Mouse (Mus musculus) hindbrain, embryonic 13.5 days (tissue): ENCODE measurements at regions not wholly inside any gene's neighbourhood (a gene's known extent, or its start where the extent isn't known, plus 50 kb on each side); places are given as distances from the start of the nearest gene placed in this dataset.
"Not testable (repeated sequence)": the region's sequence is repeated elsewhere in the genome, so short reads cannot be mapped to it uniquely, and the experiment has no call there.

Source experiments
- ATAC-seq: fragments of 200-750 bp; cut with Nextera tagmentation; 2 replicates; pipeline ENCODE4 v1.8.0; 2017; ENCODE audit warnings: moderate TSS enrichment; ENCODE audit not compliant: low FRiP score
- H3K27ac ChIP-seq: fragments of 300-500 bp; sonication (generic); 2 replicates; pipeline ENCODE4 v1.5.1; 2015; ENCODE audit warnings: inconsistent platforms, mild to moderate bottlenecking, moderate library complexity
- H3K27me3 ChIP-seq: fragments of 300-500 bp; sonication (generic); 2 replicates; pipeline ENCODE4 v1.6.1; 2015; ENCODE audit warnings: mild to moderate bottlenecking, inconsistent platforms
- H3K36me3 ChIP-seq: fragments of 300-500 bp; sonication (generic); 2 replicates; pipeline ENCODE4 v1.6.1; 2015; ENCODE audit warnings: mild to moderate bottlenecking, inconsistent platforms
- H3K4me1 ChIP-seq: fragments of 300-500 bp; sonication (generic); replicated peaks from 2 replicates; pipeline ENCODE4 v1.6.1; 2015; ENCODE audit warnings: inconsistent platforms
- H3K4me2 ChIP-seq: fragments of 300-500 bp; sonication (generic); 2 replicates; pipeline ENCODE4 v1.6.1; 2015; ENCODE audit warnings: inconsistent platforms, mild to moderate bottlenecking, moderate library complexity
- H3K4me3 ChIP-seq: fragments of 300-500 bp; sonication (generic); 2 replicates; pipeline ENCODE4 v1.5.1; 2015; ENCODE audit warnings: mild to moderate bottlenecking, inconsistent platforms
- H3K9ac ChIP-seq: fragments of 300-500 bp; sonication (generic); 2 replicates; pipeline ENCODE4 v1.6.1; 2015; ENCODE audit warnings: mild to moderate bottlenecking, inconsistent platforms
- H3K9me3 ChIP-seq: fragments of 300-500 bp; sonication (generic); 2 replicates; pipeline ENCODE4 v1.6.1; 2016; ENCODE audit warnings: inconsistent platforms
- WGBS: fragments of 180-500 bp; shearing (Covaris S2); methylation state at CpG from one replicate; pipeline ENCODE4 v1.1.7; 2015; 5-methylcytosine and 5-hydroxymethylcytosine counted together

- WGBS = 45% methylated on average over 3 of the region's 3 CpGs
- Histone ChIP-seq H3K9ac (no peak overlapping the region), H3K4me2 (no peak overlapping the region), H3K27me3 (no peaks in the 10 kb centered on the region), H3K9me3 (peaks cover 17% of the 10 kb centered on the region), H3K36me3 (no peaks in the 10 kb centered on the region), H3K27ac (no peak overlapping the region), H3K4me3 (no peak overlapping the region), H3K4me1 (no peaks in the 10 kb centered on the region)
- no peak for ATAC-seq
Measured at GRCm38 (mm10) chr17:3037145-3037870, 77.5 kb upstream of the Scaf8 start.

DNA sequence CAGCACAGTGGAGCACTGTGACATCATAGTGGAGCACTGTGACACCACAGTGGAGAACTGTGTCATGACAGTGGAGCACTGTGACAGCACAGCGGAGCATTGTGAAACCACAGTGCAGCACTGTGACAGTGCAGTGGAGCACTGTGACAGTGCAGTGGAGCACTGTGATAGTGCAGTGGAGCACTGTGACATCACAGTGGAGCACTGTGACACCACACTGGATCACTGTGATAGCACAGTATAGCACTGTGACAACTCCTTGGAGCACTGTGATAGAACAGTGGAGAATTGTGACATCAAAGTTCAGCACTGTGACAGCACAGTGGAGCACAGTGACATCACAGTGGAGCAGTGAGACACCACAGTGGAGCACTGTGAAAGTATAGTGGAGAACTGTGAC, 76.7 kb upstream of the Scaf8 start:
- 88% methylated on average over 1 of the region's 1 CpGs for WGBS
- peaks cover 12% of the 10 kb centered on the region for H3K9me3 ChIP-seq
- no peaks in the 10 kb centered on the region for H3K4me1 ChIP-seq
- no peak overlapping the region for H3K27ac ChIP-seq
- H3K4me3 ChIP-seq = no peak overlapping the region
- no peak overlapping the region for H3K4me2 ChIP-seq
- no peak overlapping the region for H3K9ac ChIP-seq
- H3K27me3 ChIP-seq = no peaks in the 10 kb centered on the region
- H3K36me3 ChIP-seq = no peaks in the 10 kb centered on the region
- no peak for ATAC-seq

DNA sequence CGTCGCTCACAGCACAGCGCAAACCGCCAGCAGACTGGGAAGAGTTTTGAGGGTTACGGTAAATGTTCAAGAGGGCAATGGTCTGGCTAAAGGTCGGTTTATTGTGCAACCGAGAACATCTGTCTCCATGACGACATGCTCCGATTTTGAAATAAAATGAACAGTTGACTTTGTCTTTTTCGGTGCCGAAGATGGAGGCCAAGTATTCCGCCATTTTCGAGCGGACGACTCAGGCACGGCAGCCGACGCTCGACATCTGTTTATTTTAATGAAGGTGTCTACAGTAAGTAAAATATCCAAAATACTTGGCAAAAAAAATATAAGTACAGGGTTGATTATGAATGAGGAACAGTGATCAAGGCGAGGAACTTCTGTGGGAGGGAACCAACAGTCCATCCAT, 70.3 kb upstream of the Scaf8 start:
- not testable (repeated sequence) for H3K27me3 ChIP-seq, H3K36me3 ChIP-seq, H3K4me2 ChIP-seq, H3K27ac ChIP-seq, H3K4me1 ChIP-seq, H3K4me3 ChIP-seq, H3K9me3 ChIP-seq, H3K9ac ChIP-seq, ATAC-seq
- WGBS = 89% methylated on average over 20 of the region's 20 CpGs

GRCm38 (mm10) chr17:3053859-3054258, 60.9 kb upstream of the Scaf8 start:
- not testable (repeated sequence) for H3K36me3 ChIP-seq, H3K4me3 ChIP-seq, H3K27me3 ChIP-seq, H3K9ac ChIP-seq, H3K4me1 ChIP-seq, H3K27ac ChIP-seq, H3K9me3 ChIP-seq, H3K4me2 ChIP-seq, ATAC-seq
- whole genome bisulfite sequencing = 85% methylated on average over 4 of the region's 4 CpGs

GRCm38 (mm10) chr17:3054848-3055247, 59.9 kb upstream of the Scaf8 start:
- not testable (repeated sequence) for H3K27ac ChIP-seq, H3K9me3 ChIP-seq, H3K4me1 ChIP-seq, H3K27me3 ChIP-seq, H3K36me3 ChIP-seq, H3K9ac ChIP-seq, H3K4me3 ChIP-seq, ATAC-seq, H3K4me2 ChIP-seq
- WGBS = 31% methylated on average over 8 of the region's 8 CpGs

GRCm38 (mm10) chr17:3055376-3055775, 59.4 kb upstream of the Scaf8 start:
- not testable (repeated sequence) for H3K27me3 ChIP-seq, H3K4me1 ChIP-seq, H3K9ac ChIP-seq, H3K4me3 ChIP-seq, H3K4me2 ChIP-seq, H3K27ac ChIP-seq, H3K9me3 ChIP-seq, H3K36me3 ChIP-seq, ATAC-seq
- 80% methylated on average over 3 of the region's 3 CpGs for WGBS

DNA sequence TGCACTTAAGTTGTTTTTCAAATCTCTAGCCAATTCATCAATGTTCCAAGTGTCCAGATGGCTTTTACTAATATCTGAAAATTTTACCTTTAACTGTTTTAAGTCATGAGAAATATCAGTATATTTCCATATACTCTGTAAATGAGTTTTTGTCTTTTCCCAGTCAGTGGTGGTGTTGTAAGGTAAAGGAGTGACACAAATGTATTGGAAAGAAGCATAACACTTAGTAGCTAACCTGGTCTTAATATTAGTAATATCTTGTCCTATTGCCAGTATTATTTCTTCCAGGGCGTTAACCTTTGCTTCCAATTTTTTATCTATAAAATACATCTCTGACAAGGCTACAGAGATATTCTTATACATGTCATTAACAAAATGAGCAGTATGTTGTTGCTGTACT, 51.4 kb upstream of the Scaf8 start:
- not testable (repeated sequence) for ATAC-seq, H3K4me1 ChIP-seq, H3K27me3 ChIP-seq, H3K4me3 ChIP-seq, H3K4me2 ChIP-seq, H3K27ac ChIP-seq, H3K36me3 ChIP-seq, H3K9me3 ChIP-seq, H3K9ac ChIP-seq
- 95% methylated on average over 1 of the region's 1 CpGs for WGBS
